Mouse (Mus musculus): ENCODE measurements around the gene Slc25a45. TPM values are rescaled to one million over a fixed set of nuclear protein-coding genes. Genes with fewer than 3 reads are reported as not detected.

Gene Slc25a45
- total RNA-seq, 2 experiments from 2014 or later: 3.5 to 3.6 TPM

DNA sequence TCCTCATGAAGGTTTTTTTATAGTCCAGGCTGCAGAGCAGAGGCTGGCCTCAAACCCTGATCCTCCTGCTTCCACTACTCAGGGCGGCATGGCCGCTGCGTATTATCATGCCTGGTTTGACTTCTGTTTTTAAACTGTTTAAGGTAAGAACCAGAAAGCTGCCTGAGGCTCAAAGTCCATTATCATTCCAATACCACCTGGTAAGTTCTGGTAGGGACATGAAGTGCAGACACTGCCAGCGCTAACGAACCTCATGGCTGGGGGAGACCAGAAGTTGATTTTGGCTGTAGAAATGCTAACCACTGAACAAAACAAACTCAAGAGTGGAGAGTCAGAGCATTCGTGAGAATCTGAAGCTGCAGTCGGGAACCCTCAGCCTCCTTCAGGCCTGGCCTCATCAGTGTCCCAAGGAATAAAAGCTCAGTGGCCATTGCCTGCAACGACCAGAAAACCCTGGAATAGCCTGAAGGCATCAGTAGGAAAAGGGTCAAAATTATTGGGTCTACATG lies 41.6 kb upstream of the Slc25a45 start:
- no peak for TF ChIP-seq CTCF (conservative IDR thresholded peaks at IDR 0.05)
- H3K4me3 ChIP-seq: no peak overlapping the region
- H3K27ac ChIP-seq: no peak overlapping the region
- DNase-seq (ENCODE audit: low spot score in 2 of 2): no peak

DNA sequence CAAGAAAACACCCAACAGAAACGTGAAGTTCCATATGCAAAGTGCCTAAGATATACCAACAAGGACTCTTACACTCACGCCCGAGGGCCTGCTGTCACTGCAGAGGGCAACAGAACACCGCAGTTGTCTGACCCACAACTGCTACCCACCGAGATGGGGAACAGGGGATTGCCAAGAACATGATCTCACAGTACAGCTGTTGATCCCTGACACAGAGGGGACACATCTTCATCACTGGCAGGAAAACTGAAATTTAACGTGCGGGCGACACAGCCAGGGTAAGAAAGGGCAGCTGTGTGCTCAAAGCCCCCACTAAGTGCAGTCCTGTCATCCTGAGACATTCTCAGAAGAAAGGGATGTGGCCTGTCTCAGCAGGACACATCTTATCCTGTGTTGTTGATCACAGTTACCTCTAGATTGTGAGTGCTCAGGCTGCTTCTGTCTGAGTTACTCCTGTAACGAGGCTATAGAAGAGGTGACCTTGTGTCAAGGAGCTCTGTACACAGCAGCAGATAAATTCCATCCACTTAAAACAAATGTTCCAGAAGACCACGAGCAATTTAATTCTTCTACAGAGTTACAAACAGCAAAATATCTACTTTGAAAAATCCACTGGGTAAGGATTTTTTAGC lies 40.6 kb upstream of the Slc25a45 start:
- peak overlapping the region; percentile 55; the same call in 1 of the 2 replicates for H3K27ac ChIP-seq
- no peak overlapping the region for H3K4me3 ChIP-seq

DNA sequence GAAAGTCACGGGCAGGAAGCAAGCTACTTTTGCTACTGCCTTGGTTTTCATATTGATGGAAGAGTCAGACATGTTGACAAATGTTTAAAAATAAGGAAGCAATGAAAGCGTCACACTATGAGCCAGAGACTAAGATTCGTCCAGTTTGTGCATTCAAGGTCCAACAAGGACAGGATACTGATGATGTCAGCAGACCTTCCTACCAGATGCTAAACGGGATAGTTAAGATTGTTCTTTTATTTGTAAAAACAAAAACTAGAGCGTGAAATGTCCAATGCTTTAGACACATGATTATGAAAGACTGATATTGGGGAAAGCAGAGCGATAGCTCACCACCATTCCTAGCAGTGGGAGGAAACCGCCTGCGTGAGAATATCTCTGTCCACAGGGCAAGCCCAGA lies 40.0 kb upstream of the Slc25a45 start:
- H3K27ac ChIP-seq: peak overlapping the region; percentile 55; the same call in 1 of the 2 replicates
- TF ChIP-seq CTCF (conservative IDR thresholded peaks at IDR 0.05): no peak
- no peak overlapping the region for H3K4me3 ChIP-seq
- DNase-seq (ENCODE audit: low spot score in 2 of 2): no peak

More for the DNA sequence above, 40.6 kb upstream of the Slc25a45 start:
- TF ChIP-seq CTCF (conservative IDR thresholded peaks at IDR 0.05): no peak
- DNase-seq (ENCODE audit: low spot score in 2 of 2): no peak

DNA sequence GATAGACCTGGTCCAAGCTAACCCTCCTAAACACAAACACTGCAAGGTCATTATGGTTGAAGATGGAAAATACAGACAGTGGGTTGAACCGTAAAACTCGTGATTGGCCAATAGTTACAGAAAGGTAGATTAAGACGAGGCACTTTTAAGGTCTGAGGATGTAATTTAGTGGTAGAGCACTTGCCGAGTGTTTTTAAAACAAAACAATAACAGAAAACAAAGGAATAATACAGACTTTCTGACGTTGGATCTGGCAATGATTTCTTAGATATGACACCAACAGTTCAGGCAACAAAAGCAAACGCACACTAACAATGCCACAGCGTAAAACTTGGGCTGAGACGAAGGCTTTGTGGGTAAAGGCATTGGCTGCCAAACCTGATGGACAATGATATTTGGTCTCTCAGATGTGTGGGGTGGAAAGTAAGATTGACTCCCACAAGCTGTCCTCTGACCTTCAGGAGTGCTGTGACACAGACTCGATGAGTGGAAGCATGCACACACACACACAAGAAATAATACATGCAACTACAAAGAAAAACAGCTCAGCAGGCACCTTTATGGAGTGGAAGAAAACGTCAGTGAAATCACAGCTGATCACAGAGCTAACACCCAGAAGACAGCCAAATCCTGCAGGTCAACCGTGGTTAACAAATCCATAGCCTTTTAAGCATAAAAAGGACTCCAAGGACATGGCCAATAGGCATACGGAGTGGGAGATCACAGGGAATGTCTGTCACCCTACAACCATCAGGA lies 39.3 kb upstream of the Slc25a45 start:
- Histone ChIP-seq H3K4me3 (no peak overlapping the region), H3K27ac (peak overlapping the region; percentile 24; the same call in 1 of the 2 replicates)
- TF ChIP-seq CTCF (conservative IDR thresholded peaks at IDR 0.05): no peak
- DNase-seq (ENCODE audit: low spot score in 2 of 2): no peak

GRCm38 (mm10) chr19:5838892-5839165 lies 38.8 kb upstream of the Slc25a45 start:
- TF ChIP-seq CTCF (conservative IDR thresholded peaks at IDR 0.05): no peak
- Histone ChIP-seq H3K4me3 (no peak overlapping the region), H3K27ac (peak overlapping the region; percentile 24; the same call in 1 of the 2 replicates)
- DNase-seq (ENCODE audit: low spot score in 2 of 2): no peak

- no peak for TF ChIP-seq CTCF (conservative IDR thresholded peaks at IDR 0.05)
- DNase-seq (ENCODE audit: low spot score in 2 of 2): no peak
- Histone ChIP-seq H3K27ac (peak overlapping the region; percentile 100), H3K4me3 (no peak overlapping the region; the same call in 1 of the 2 replicates)
These were observed 38.1 kb upstream of the Slc25a45 start for GRCm38 (mm10) chr19:5839317-5840085.

DNA sequence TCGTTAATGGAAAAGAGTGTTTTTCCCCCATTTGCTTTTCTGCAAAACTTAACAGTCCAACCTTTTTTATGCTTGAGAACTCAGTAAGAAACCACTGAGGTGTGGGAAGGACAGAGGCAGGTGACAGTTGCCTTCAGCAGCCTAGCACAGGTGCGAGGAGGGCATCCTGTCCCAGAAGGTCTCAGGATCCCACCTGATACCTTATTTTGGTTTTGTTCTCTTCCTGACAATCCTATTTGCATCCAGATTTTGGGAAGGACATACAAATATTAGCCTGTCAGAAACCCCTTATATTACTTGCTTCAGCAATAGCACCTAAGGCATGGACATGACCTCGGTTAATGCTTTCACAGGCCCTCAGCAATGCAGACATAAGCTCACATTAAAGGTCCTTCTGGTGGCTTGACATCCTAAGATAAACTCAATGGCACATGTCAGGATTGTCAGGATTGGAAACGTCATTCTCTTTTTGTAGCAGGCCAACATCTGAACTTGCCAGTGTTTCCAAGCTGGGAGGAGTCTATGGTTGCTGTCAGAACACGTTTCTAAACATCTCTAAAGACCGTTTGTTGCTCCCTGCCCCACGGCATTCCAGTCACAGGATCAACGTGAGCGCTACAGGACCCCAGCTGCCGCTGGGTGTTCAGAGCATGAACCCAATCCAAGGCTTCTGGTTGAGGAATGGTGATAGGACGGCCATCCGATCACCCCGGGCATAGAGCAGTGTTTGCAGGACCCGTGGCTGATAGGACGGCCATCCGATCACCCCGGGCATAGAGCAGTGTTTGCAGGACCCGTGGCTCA lies 37.3 kb upstream of the Slc25a45 start:
- DNase-seq (ENCODE audit: low spot score in 2 of 2): no peak
- H3K4me3 ChIP-seq: peak overlapping the region; percentile 51
- peak overlapping the region; percentile 100 for H3K27ac ChIP-seq
- no peak for TF ChIP-seq CTCF (conservative IDR thresholded peaks at IDR 0.05)

GRCm38 (mm10) chr19:5840890-5841388 lies 36.7 kb upstream of the Slc25a45 start:
- H3K27ac ChIP-seq: peak overlapping the region; percentile 100
- DNase-seq (ENCODE audit: low spot score in 2 of 2): no peak
- peak overlapping the region; percentile 51 for H3K4me3 ChIP-seq
- TF ChIP-seq CTCF (conservative IDR thresholded peaks at IDR 0.05): no peak

- no peak for DNase-seq (ENCODE audit: low spot score in 2 of 2)
- Histone ChIP-seq H3K4me3 (peak overlapping the region; percentile 51), H3K27ac (peak overlapping the region; percentile 100)
- TF ChIP-seq CTCF (conservative IDR thresholded peaks at IDR 0.05): no peak
These were observed 36.1 kb upstream of the Slc25a45 start for GRCm38 (mm10) chr19:5841389-5841946.

DNA sequence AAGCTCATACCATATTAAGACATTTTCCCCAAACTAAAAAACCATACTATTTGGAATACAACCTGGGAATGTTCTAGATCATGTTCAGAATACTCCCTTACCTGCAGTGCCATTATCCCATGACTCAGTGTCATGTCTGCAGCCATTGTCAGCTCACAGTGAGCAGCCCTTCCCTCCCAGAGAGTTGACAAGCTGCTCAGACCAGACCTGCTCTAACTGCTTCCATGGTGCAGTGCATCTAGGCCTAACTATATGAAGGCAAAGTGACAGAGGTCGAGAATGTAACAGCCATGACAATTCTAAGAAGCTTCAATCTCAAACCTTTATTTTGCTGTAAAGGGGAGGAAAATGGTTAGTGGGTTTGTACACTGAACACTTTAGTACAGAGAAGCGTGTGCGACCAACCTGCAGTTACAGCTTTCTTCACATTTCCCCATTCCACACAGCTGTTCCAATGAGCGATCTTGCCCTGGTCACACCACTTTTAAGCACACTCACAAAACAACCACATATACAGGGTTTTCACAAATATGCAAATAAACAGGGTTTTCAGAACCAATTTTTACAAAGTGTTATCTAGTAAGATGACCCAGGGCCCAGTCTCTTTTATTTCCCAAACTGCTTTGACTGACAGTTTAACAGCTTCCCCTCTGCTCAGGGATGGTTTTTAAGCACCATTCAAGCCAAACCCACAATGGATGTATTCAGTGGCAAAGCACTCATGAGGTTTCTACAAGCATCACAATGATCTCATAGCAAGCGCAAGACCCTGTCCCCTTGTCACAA lies 35.4 kb upstream of the Slc25a45 start:
- no peak for TF ChIP-seq CTCF (conservative IDR thresholded peaks at IDR 0.05)

More for the DNA sequence above, 35.4 kb upstream of the Slc25a45 start:
- Histone ChIP-seq H3K27ac (peak overlapping the region; percentile 100), H3K4me3 (peak overlapping the region; percentile 51)
- DNase-seq (ENCODE audit: low spot score in 2 of 2): no peak
